Mouse (Mus musculus): ENCODE results near the gene Zbtb1. TPM values are rescaled to one million over a fixed set of nuclear protein-coding genes. Genes with fewer than 3 reads are reported as not detected.

Gene Zbtb1
- 3.1 and 3.4 TPM in 2 replicates for polyA plus RNA-seq (2012; rRNA removed)

GRCm38 (mm10) chr12:76369978-76370830, at the start of gene Zbtb1:
Gene Zbtb1, plus strand, starts transcription at chr12:76370266.
- TF ChIP-seq POLR2A (IDR thresholded peaks at IDR 0.05; ENCODE audit: borderline replicate concordance, extremely low read depth, insufficient read depth, insufficient read length, poor library complexity, severe bottlenecking) = peak; percentile 82
- no peak for TF ChIP-seq CTCF (IDR thresholded peaks at IDR 0.05; ENCODE audit: borderline replicate concordance, extremely low read depth, insufficient read depth, insufficient read length)
- peak; percentile 89 for DNase-seq (ENCODE audit: low read depth)

- DNase-seq (ENCODE audit: low read depth) = peak; percentile 91
- TF ChIP-seq CTCF (IDR thresholded peaks at IDR 0.05; ENCODE audit: borderline replicate concordance, extremely low read depth, insufficient read depth, insufficient read length) (no peak), POLR2A (IDR thresholded peaks at IDR 0.05; ENCODE audit: borderline replicate concordance, extremely low read depth, insufficient read depth, insufficient read length, poor library complexity, severe bottlenecking) (peak; percentile 94)
Observed at GRCm38 (mm10) chr12:76324679-76325431, 45.2 kb upstream of the Zbtb1 start, which contains the start of gene Akap5. Gene Akap5, plus strand, starts transcription at chr12:76324891.

- no peak for DNase-seq (ENCODE audit: low read depth)
- TF ChIP-seq POLR2A (IDR thresholded peaks at IDR 0.05; ENCODE audit: borderline replicate concordance, extremely low read depth, insufficient read depth, insufficient read length, poor library complexity, severe bottlenecking) (no peak), CTCF (IDR thresholded peaks at IDR 0.05; ENCODE audit: borderline replicate concordance, extremely low read depth, insufficient read depth, insufficient read length) (no peak)
Observed at GRCm38 (mm10) chr12:76326437-76327220, 43.4 kb upstream of the Zbtb1 start.

GRCm38 (mm10) chr12:76328567-76329354, 41.3 kb upstream of the Zbtb1 start:
- no peak for DNase-seq (ENCODE audit: low read depth)

GRCm38 (mm10) chr12:76333688-76334087, 36.4 kb upstream of the Zbtb1 start:
- no peak for TF ChIP-seq CTCF (IDR thresholded peaks at IDR 0.05; ENCODE audit: borderline replicate concordance, extremely low read depth, insufficient read depth, insufficient read length)
- no peak for TF ChIP-seq POLR2A (IDR thresholded peaks at IDR 0.05; ENCODE audit: borderline replicate concordance, extremely low read depth, insufficient read depth, insufficient read length, poor library complexity, severe bottlenecking)
- no peak for DNase-seq (ENCODE audit: low read depth)

More at GRCm38 (mm10) chr12:76328567-76329354, 41.3 kb upstream of the Zbtb1 start:
- TF ChIP-seq POLR2A (IDR thresholded peaks at IDR 0.05; ENCODE audit: borderline replicate concordance, extremely low read depth, insufficient read depth, insufficient read length, poor library complexity, severe bottlenecking) (no peak), CTCF (IDR thresholded peaks at IDR 0.05; ENCODE audit: borderline replicate concordance, extremely low read depth, insufficient read depth, insufficient read length) (no peak)

- DNase-seq (ENCODE audit: low read depth) = no peak
Observed at GRCm38 (mm10) chr12:76335641-76336040, 34.4 kb upstream of the Zbtb1 start.

GRCm38 (mm10) chr12:76336111-76336965, 33.7 kb upstream of the Zbtb1 start:
- no peak for TF ChIP-seq POLR2A (IDR thresholded peaks at IDR 0.05; ENCODE audit: borderline replicate concordance, extremely low read depth, insufficient read depth, insufficient read length, poor library complexity, severe bottlenecking)
- TF ChIP-seq CTCF (IDR thresholded peaks at IDR 0.05; ENCODE audit: borderline replicate concordance, extremely low read depth, insufficient read depth, insufficient read length) = no peak
- no peak for DNase-seq (ENCODE audit: low read depth)

More at GRCm38 (mm10) chr12:76335641-76336040, 34.4 kb upstream of the Zbtb1 start:
- TF ChIP-seq CTCF (IDR thresholded peaks at IDR 0.05; ENCODE audit: borderline replicate concordance, extremely low read depth, insufficient read depth, insufficient read length) (no peak), POLR2A (IDR thresholded peaks at IDR 0.05; ENCODE audit: borderline replicate concordance, extremely low read depth, insufficient read depth, insufficient read length, poor library complexity, severe bottlenecking) (no peak)

GRCm38 (mm10) chr12:76341080-76341479, 29.0 kb upstream of the Zbtb1 start:
- DNase-seq (ENCODE audit: low read depth) = peak; percentile 81
- no peak for TF ChIP-seq POLR2A (IDR thresholded peaks at IDR 0.05; ENCODE audit: borderline replicate concordance, extremely low read depth, insufficient read depth, insufficient read length, poor library complexity, severe bottlenecking)
- TF ChIP-seq CTCF (IDR thresholded peaks at IDR 0.05; ENCODE audit: borderline replicate concordance, extremely low read depth, insufficient read depth, insufficient read length) = peak; percentile 61; the same call in 1 of the 2 replicates

GRCm38 (mm10) chr12:76345759-76346455, 24.2 kb upstream of the Zbtb1 start:
- DNase-seq (ENCODE audit: low read depth) = no peak
- TF ChIP-seq POLR2A (IDR thresholded peaks at IDR 0.05; ENCODE audit: borderline replicate concordance, extremely low read depth, insufficient read depth, insufficient read length, poor library complexity, severe bottlenecking) = no peak
- peak; percentile 28; the same call in 1 of the 2 replicates for TF ChIP-seq CTCF (IDR thresholded peaks at IDR 0.05; ENCODE audit: borderline replicate concordance, extremely low read depth, insufficient read depth, insufficient read length)

All from brain, embryonic 14.5 days (tissue).